Mouse (Mus musculus): Measurements from ENCODE around the gene Mst1r.

- TF ChIP-seq CTCF (IDR thresholded peaks at IDR 0.05; ENCODE audit: extremely low read depth, insufficient read depth, insufficient read length, insufficient replicate concordance) (no peak), POLR2A (IDR thresholded peaks at IDR 0.05; ENCODE audit: low read depth, low read length) (no peak)
Observed at GRCm38 (mm10) chr9:107891023-107891422, 15.7 kb upstream of the Mst1r start.
